Mouse (Mus musculus): ENCODE results near the gene Gramd1a. TPM values are rescaled to one million over a fixed set of nuclear protein-coding genes. Genes with fewer than 3 reads are reported as not detected.

Gramd1a gene
- total RNA-seq (2021), result 100 to 1,000 TPM; 107 to 118 TPM
- long read RNA-seq, experiment 1, partial matches to known transcripts, result 21 of 210 reads
- long read RNA-seq, experiment 1, other reads (novel, unspliced or antisense), result 186 of 210 reads
- long read RNA-seq, experiment 2, partial matches to known transcripts, result 13 of 198 reads
- long read RNA-seq, experiment 2, other reads (novel, unspliced or antisense), result 185 of 198 reads

DNA sequence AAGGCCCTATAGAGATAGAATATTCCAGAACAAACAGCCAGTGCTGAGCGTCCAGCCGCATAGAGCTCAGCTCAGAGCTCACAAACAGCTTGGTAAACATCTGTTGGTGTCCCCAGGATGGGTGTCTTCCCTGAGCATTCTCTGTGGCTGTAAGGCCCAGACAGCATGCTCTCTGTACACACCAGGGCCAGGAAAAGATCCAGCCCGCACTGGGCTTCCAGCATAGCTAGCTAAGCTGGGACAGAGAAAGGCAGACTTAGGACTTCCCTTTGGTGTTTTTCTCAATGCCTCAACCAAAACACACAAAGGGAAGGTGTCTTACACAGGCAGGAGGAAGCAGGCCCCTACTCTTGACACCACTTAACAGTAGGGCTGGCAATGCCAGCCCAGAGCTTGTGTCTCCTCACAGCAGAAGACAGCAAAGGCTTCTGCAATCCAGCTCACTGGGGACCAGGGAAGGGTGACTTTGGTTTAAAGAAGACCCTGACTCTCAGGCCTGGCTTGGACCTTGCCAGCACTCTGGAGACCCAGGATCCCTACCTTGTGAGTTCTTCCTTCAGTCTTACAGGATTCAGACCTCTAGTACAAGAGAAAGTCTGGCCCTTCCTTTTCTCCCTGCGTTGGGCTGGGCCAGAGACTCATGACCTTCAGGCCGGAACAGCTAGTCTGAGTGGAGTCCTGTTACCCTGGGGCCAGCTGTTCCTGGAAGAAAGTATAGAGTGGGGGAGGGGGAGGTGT, at the start of gene Gramd1a:
Gramd1a (minus strand) TSS at position 601 of the 738 bp plus-strand sequence.
- intact Hi-C loops (cut with DNase I), result no loop called here

DNA sequence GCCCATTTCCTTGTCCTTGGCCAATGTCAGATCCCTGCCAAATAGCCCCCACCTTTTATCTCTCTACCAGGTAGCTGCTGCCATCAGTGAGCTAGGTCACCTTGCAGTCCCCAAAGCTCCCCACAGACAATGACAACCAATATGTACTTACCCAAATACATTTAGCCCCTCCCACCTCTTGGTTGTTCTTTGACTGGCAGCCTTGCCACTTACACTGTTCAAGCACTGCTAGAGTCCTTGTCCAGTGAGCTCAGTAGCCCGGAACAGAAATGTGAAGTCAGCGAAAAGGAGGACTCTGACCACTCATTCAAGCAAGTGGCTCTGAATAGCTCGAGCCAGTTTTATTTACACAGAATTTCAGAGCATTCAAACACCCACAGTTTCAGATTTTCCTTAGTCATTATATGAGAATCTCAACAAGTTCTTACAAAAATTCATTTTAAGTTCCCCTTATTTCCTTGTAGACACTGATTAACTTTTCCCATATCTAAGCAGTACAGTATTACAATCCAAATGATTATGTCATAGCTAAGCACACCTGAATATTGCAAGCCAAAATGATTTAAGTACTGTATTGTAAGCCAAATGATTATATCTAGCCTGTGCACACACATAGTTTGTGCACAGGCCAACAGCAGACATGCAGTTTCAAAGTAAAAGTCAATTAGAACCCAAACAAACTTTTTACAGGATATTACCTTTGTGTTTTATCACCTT, 40.1 kb upstream of the Gramd1a start:
- TF ChIP-seq CTCF (IDR thresholded peaks at IDR 0.05), result no peak
- no peak overlapping the region for H3K27ac ChIP-seq
- DNase-seq (ENCODE audit: extremely low spot score in 1 of 2, low spot score in 2 of 2), result no peak
- intact Hi-C loops (cut with DNase I), result no loop called here
- no peak overlapping the region for H3K4me3 ChIP-seq

More for the DNA sequence above, at the start of gene Gramd1a:
- no peak for TF ChIP-seq CTCF (IDR thresholded peaks at IDR 0.05)
- no peak within 1 kb of the TSS for H3K27ac ChIP-seq
- H3K4me3 ChIP-seq, result no peak within 1 kb of the TSS
- peak in 1 of 2 experiments; percentile 6 for DNase-seq (ENCODE audit: extremely low spot score in 1 of 2, low spot score in 2 of 2)

DNA sequence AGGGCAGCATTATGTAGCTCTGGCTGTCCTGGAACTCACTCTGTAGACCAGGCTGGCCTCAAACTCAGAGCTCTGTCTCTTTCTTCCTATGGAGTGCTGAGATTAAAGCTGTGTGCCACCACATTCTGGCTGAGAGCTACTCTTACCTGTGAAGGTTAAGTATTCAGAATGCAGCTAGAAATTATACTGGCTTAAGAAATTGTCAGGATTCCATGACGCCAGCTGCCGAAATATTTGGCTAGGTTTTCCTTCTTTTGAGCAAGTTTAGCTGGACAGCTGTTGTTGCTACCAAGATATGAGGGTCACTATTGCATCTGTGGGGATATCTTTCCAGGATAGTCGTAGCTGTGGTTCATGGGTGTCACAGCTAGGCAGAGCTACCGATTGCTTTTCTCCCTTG, 29.0 kb upstream of the Gramd1a start:
- intact Hi-C loops (cut with DNase I), result no loop called here
- no peak overlapping the region for H3K27ac ChIP-seq
- no peak overlapping the region for H3K4me3 ChIP-seq
- no peak for DNase-seq (ENCODE audit: extremely low spot score in 1 of 2, low spot score in 2 of 2)
- TF ChIP-seq CTCF (IDR thresholded peaks at IDR 0.05), result no peak

DNA sequence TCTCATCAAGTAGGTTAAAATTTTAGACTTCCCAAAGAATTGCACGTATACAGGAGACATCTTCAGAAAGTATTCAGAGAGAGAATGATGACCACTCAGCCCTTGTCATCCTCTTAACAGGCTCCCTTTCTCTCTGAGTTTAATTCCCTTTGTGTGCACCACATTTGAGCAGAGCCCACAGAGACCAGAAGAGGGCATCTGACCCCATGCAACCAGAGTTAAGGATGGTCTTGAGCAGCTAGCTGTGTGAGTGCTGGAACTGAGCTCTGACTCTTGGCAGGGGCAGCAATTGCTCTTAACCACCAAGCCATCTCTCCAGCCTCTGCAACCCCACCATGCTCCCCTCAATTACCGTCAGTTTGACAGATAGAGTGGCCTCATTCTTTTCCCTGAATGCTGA, 27.2 kb upstream of the Gramd1a start:
- H3K4me3 ChIP-seq, result no peak overlapping the region
- H3K27ac ChIP-seq, result no peak overlapping the region
- no peak for DNase-seq (ENCODE audit: extremely low spot score in 1 of 2, low spot score in 2 of 2)
- intact Hi-C loops (cut with DNase I), result no loop called here
- no peak; the same call in 1 of the 2 replicates for TF ChIP-seq CTCF (IDR thresholded peaks at IDR 0.05)

DNA sequence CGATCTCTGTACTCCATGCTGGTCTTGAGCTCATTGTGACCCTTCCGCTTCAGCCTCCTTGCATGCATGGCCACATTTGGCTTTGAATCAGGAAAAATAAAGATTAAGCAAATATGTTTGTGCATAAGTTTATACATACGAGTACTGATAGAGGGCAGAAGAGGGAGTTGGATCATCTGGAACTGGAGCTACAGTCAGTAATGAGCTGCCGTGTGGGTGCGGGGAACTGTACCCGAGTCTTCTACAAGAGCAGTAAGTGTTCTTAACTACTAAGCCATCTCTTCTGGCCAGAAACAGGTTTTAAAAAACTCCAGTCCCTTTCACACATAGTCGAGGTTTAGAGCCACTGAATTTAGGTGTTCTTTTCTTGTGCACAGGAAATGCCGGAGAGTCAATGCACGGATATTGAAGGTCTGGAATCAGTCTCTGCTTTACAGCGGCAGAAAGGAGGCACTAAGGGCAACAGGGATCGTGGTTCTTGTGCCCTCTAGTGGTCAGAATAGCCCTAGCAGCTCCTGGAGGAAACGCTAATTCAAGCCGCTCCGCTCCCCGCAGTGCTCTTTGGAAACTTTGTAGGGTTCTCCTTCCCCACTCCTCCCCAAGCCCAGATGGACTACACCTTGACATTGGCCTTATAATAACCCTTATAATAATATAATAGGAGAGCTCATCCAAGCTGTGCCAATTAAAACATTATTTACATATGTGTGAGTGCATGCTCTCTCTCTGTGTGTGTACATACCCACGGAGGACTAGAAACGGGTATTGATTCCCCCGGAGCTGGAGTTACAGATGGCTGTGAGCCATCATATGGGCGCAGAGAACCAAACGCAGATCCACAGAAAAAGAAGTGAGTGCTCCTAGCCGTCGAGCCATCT, 21.4 kb upstream of the Gramd1a start:
- H3K4me3 ChIP-seq, result peak overlapping the region; percentile 35
- peak; percentile 68 to 77 for DNase-seq (ENCODE audit: extremely low spot score in 1 of 2, low spot score in 2 of 2)
- TF ChIP-seq CTCF (IDR thresholded peaks at IDR 0.05), result peak; percentile 89
- intact Hi-C loops (cut with DNase I), result loop anchor here (2.0 kb wide), 3 partner anchors 38 to 72 kb away; no protein-coding TSS in a partner anchor
- no peak overlapping the region for H3K27ac ChIP-seq

DNA sequence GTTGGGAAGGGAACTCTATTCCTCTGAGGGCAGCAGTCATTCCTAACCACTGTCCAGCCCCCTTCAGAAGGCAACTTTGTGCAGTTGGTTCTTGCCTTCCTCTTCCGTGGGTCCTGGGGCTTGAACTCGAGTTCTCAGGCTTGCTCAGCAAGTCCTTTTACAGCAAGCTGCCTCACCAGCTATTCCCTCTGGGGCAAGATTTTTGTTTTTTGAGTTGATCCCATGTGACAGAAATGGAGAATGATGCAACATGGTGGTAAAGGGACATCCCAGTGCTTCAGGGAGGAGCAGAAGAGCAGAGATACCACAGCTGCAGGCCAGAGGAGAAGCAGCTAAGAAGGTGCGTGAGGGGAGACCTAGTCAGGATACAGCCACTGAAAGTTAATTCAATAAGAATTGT, 19.4 kb upstream of the Gramd1a start:
- H3K27ac ChIP-seq, result no peak overlapping the region
- no peak overlapping the region for H3K4me3 ChIP-seq
- TF ChIP-seq CTCF (IDR thresholded peaks at IDR 0.05), result no peak
- intact Hi-C loops (cut with DNase I), result no loop called here
- DNase-seq (ENCODE audit: extremely low spot score in 1 of 2, low spot score in 2 of 2), result no peak

DNA sequence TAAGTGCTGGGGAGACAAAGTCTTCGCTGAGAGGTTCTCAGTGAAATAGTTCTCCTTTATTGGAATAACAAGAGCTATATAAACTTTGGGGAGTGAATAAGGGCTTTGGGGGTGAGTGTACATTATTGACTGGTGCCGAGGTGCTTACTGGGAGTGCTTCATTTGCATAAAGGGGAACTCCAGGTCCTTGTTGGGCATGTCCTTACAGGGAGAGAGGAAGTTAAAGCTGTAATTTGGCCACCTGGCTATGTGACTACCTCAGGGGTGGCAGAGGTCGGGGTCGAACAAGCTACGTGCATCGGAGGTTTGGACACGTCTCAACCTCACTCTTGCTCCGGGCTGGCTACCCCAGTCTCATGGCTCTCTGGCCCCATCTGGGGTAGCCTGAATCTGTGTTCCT, 18.8 kb upstream of the Gramd1a start:
- no peak overlapping the region for H3K4me3 ChIP-seq
- intact Hi-C loops (cut with DNase I), result no loop called here
- TF ChIP-seq CTCF (IDR thresholded peaks at IDR 0.05), result no peak
- no peak overlapping the region for H3K27ac ChIP-seq
- no peak for DNase-seq (ENCODE audit: extremely low spot score in 1 of 2, low spot score in 2 of 2)

DNA sequence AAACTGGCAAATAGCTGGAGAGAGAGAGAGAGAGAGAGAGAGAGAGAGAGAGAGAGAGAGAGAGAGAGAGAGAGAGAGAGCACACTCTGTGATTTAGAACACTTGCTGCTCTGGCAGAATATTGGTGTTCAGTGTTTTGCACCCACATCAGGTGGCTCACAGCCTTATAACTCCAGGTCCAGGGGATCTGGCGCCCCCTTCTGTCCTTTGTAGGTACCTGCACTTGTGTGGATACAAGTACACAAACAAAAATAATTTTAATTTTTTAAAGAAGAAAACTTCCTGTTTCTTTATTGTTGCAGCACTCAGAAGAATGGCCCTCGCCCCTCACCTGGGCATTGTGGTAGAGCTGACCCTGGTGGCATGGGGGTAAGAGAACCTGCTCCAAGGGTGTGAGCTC, 16.5 kb upstream of the Gramd1a start:
- DNase-seq (ENCODE audit: extremely low spot score in 1 of 2, low spot score in 2 of 2), result no peak
- Histone ChIP-seq H3K4me3 (no peak overlapping the region), H3K27ac (no peak overlapping the region)
- intact Hi-C loops (cut with DNase I), result no loop called here
- peak; percentile 74 for TF ChIP-seq CTCF (IDR thresholded peaks at IDR 0.05)

DNA sequence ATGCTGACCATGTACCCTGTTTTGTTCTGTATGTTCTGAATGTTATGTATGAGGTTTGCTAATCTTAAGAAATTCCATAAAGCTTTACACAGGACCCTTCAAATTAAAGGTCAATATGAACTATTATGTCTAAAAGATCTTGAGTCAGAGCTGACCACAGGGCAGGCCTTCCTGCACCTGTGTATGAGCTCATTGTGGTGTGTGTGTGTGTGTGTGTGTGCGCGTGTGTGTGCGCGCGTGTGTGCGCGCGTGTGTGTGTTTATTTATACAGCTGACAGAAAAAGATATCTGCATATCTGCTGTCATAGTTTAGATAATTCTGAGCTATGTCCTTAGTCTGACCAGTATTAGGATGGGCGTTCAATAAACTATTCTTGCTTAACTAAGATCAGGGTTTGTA, 14.8 kb upstream of the Gramd1a start:
- no peak for DNase-seq (ENCODE audit: extremely low spot score in 1 of 2, low spot score in 2 of 2)
- intact Hi-C loops (cut with DNase I), result no loop called here
- H3K27ac ChIP-seq, result no peak overlapping the region
- no peak overlapping the region for H3K4me3 ChIP-seq
- TF ChIP-seq CTCF (IDR thresholded peaks at IDR 0.05), result no peak

DNA sequence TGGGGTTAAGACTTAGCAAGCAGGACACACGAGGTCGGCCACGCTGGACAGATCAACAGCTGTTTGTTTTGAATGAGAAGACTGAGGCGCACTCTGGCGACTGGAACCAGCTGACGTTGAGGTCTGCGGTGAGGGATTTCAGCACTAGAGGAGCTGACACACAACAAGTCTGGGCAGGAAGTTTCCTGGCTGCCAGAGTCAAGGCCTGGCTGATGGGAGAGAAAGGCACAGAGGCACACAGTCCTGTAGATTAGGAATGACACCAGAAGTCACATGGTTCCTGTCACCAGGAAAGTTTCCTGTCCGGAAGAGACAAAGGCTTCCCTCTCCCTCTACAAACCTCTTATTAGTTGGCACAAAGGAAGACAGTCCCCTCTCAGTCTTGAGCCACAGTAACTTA, 12.7 kb upstream of the Gramd1a start:
- H3K4me3 ChIP-seq, result no peak overlapping the region
- no peak for TF ChIP-seq CTCF (IDR thresholded peaks at IDR 0.05)
- no peak for DNase-seq (ENCODE audit: extremely low spot score in 1 of 2, low spot score in 2 of 2)
- intact Hi-C loops (cut with DNase I), result no loop called here
- no peak overlapping the region for H3K27ac ChIP-seq

DNA sequence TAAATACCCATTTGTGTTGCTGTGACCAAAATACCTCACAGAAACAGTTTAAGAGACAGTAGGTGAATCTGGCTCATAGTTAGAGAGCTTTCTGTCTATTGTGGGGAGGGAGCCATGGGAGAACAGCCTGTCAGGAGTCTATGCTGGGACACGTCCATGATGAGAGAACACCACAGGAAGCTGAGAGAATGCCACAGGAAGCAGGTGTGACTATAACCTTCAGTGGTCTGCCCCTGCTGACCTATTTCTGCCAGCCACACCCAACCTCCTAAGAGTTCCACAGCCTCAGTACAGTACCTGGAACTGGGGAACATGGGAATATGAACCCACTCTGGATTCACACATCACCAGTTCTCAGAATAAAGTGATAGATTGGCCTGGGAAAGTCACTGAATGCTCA, 9.1 kb upstream of the Gramd1a start:
- no peak for DNase-seq (ENCODE audit: extremely low spot score in 1 of 2, low spot score in 2 of 2)
- no peak overlapping the region for H3K4me3 ChIP-seq
- intact Hi-C loops (cut with DNase I), result no loop called here
- H3K27ac ChIP-seq, result no peak overlapping the region
- no peak for TF ChIP-seq CTCF (IDR thresholded peaks at IDR 0.05)

Data from left cerebral cortex, adult 2 months (tissue).